Mouse (Mus musculus): ENCODE data around the gene Lpcat3. TPM values are rescaled to one million over a fixed set of nuclear protein-coding genes. Genes with fewer than 3 reads are reported as not detected.
"Not testable (repeated sequence)": the region's sequence is repeated elsewhere in the genome, so short reads cannot be mapped to it uniquely, and the experiment has no call there.

Lpcat3 gene
- 39.6 and 40.0 TPM in 2 replicates for polyA plus RNA-seq (2015; fragmentation: Nextera tagmentation; extraction: Ambion mirVana)

- peak; percentile 97 for ATAC-seq
- H3K9ac ChIP-seq (replicated peaks), result peak within 1 kb of the TSS; percentile 72
- no peaks in the 10 kb centered on the region for H3K27me3 ChIP-seq
- peak within 1 kb of the TSS; percentile 65 for H3K4me2 ChIP-seq (replicated peaks)
- no peaks in the 10 kb centered on the region for H3K9me3 ChIP-seq
- peak within 1 kb of the TSS; percentile 64 for H3K4me3 ChIP-seq (replicated peaks)
- H3K27ac ChIP-seq, result peak within 1 kb of the TSS; percentile 71
- H3K36me3 ChIP-seq, result no peaks in the 10 kb centered on the region
- under 1% methylated on average over 73 of the region's 87 CpGs for WGBS
- peaks cover 10% of the 10 kb centered on the region for H3K4me1 ChIP-seq (replicated peaks)
Observed at GRCm38 (mm10) chr6:124662477-124663423, at the start of gene Lpcat3. Gene Lpcat3 (plus strand): TSS chr6:124663027.

GRCm38 (mm10) chr6:124625612-124626011, 37.2 kb upstream of the Lpcat3 start:
- Histone ChIP-seq H3K9ac (replicated peaks) (no peak overlapping the region), H3K27ac (no peak overlapping the region), H3K4me3 (replicated peaks) (no peak overlapping the region), H3K9me3 (0 out of 2 replicates have a peak, but pooled peaks cover 2% of the 10 kb centered on the region), H3K36me3 (no peaks in the 10 kb centered on the region), H3K27me3 (no peaks in the 10 kb centered on the region), H3K4me2 (replicated peaks) (no peak overlapping the region), H3K4me1 (replicated peaks) (no peaks in the 10 kb centered on the region)
- 87% methylated on average over 13 of the region's 13 CpGs for WGBS
- ATAC-seq, result no peak

GRCm38 (mm10) chr6:124626184-124626583, 36.6 kb upstream of the Lpcat3 start:
- WGBS, result 48% methylated on average over 1 of the region's 1 CpGs
- H3K9ac ChIP-seq (replicated peaks); H3K4me2 ChIP-seq (replicated peaks); H3K36me3 ChIP-seq; ATAC-seq; H3K4me1 ChIP-seq (replicated peaks); H3K27me3 ChIP-seq; H3K27ac ChIP-seq; H3K4me3 ChIP-seq (replicated peaks); H3K9me3 ChIP-seq: not testable (repeated sequence)

- no peaks in the 10 kb centered on the region for H3K27me3 ChIP-seq
- H3K36me3 ChIP-seq, result no peaks in the 10 kb centered on the region
- no peak for ATAC-seq
- 84% methylated on average over 4 of the region's 4 CpGs for WGBS
- H3K4me3 ChIP-seq (replicated peaks), result no peak overlapping the region
- H3K4me2 ChIP-seq (replicated peaks), result no peak overlapping the region
- H3K9ac ChIP-seq (replicated peaks), result no peak overlapping the region
- H3K4me1 ChIP-seq (replicated peaks), result no peaks in the 10 kb centered on the region
- no peaks in the 10 kb centered on the region for H3K9me3 ChIP-seq
- H3K27ac ChIP-seq, result no peak overlapping the region
Observed at GRCm38 (mm10) chr6:124630763-124631162, 32.1 kb upstream of the Lpcat3 start.

- not testable (repeated sequence) for H3K9ac ChIP-seq (replicated peaks); H3K27me3 ChIP-seq; H3K36me3 ChIP-seq; H3K27ac ChIP-seq; H3K9me3 ChIP-seq; H3K4me1 ChIP-seq (replicated peaks); ATAC-seq; H3K4me2 ChIP-seq (replicated peaks); H3K4me3 ChIP-seq (replicated peaks)
- 84% methylated on average over 2 of the region's 2 CpGs for WGBS
Observed at GRCm38 (mm10) chr6:124635985-124636384, 26.8 kb upstream of the Lpcat3 start, which contains the start of gene C1s2. Gene C1s2 (minus strand): TSS chr6:124636085.

GRCm38 (mm10) chr6:124636858-124637460, 25.9 kb upstream of the Lpcat3 start:
- H3K4me1 ChIP-seq (replicated peaks); H3K27me3 ChIP-seq; H3K27ac ChIP-seq; H3K9me3 ChIP-seq; H3K36me3 ChIP-seq; H3K4me2 ChIP-seq (replicated peaks); H3K4me3 ChIP-seq (replicated peaks); H3K9ac ChIP-seq (replicated peaks); ATAC-seq: not testable (repeated sequence)
- 42% methylated on average over 6 of the region's 6 CpGs for WGBS

- Histone ChIP-seq H3K9me3 (no peaks in the 10 kb centered on the region), H3K36me3 (no peaks in the 10 kb centered on the region), H3K4me2 (replicated peaks) (no peak overlapping the region), H3K4me1 (replicated peaks) (no peaks in the 10 kb centered on the region), H3K9ac (replicated peaks) (no peak overlapping the region), H3K4me3 (replicated peaks) (no peak overlapping the region), H3K27me3 (no peaks in the 10 kb centered on the region), H3K27ac (no peak overlapping the region)
- ATAC-seq, result no peak
- WGBS, result 79% methylated on average over 4 of the region's 4 CpGs
Observed at GRCm38 (mm10) chr6:124640041-124640440, 22.8 kb upstream of the Lpcat3 start.

GRCm38 (mm10) chr6:124640997-124641396, 21.8 kb upstream of the Lpcat3 start:
- no peak overlapping the region for H3K4me2 ChIP-seq (replicated peaks)
- no peak overlapping the region for H3K27ac ChIP-seq
- 41% methylated on average over 8 of the region's 8 CpGs for WGBS
- H3K4me3 ChIP-seq (replicated peaks), result no peak overlapping the region
- no peak for ATAC-seq
- H3K9ac ChIP-seq (replicated peaks), result no peak overlapping the region
- H3K4me1 ChIP-seq (replicated peaks), result no peaks in the 10 kb centered on the region
- H3K27me3 ChIP-seq, result no peaks in the 10 kb centered on the region
- no peaks in the 10 kb centered on the region for H3K36me3 ChIP-seq
- H3K9me3 ChIP-seq, result no peaks in the 10 kb centered on the region

- H3K27ac ChIP-seq, result no peak overlapping the region
- WGBS, result 83% methylated on average over 1 of the region's 1 CpGs
- H3K4me1 ChIP-seq (replicated peaks), result no peaks in the 10 kb centered on the region
- no peak overlapping the region for H3K9ac ChIP-seq (replicated peaks)
- no peak overlapping the region for H3K4me2 ChIP-seq (replicated peaks)
- no peaks in the 10 kb centered on the region for H3K36me3 ChIP-seq
- H3K4me3 ChIP-seq (replicated peaks), result no peak overlapping the region
- ATAC-seq, result no peak
- H3K9me3 ChIP-seq, result no peaks in the 10 kb centered on the region
- no peaks in the 10 kb centered on the region for H3K27me3 ChIP-seq
Observed at GRCm38 (mm10) chr6:124646394-124646793, 16.4 kb upstream of the Lpcat3 start.

- no peaks in the 10 kb centered on the region for H3K27me3 ChIP-seq
- H3K9me3 ChIP-seq, result no peaks in the 10 kb centered on the region
- H3K36me3 ChIP-seq, result no peaks in the 10 kb centered on the region
- H3K4me3 ChIP-seq (replicated peaks), result no peak overlapping the region
- no peak overlapping the region for H3K27ac ChIP-seq
- 82% methylated on average over 6 of the region's 6 CpGs for WGBS
- H3K4me1 ChIP-seq (replicated peaks), result no peaks in the 10 kb centered on the region
- ATAC-seq, result no peak
- no peak overlapping the region for H3K9ac ChIP-seq (replicated peaks)
- H3K4me2 ChIP-seq (replicated peaks), result no peak overlapping the region
Observed at GRCm38 (mm10) chr6:124655893-124656292, 6.9 kb upstream of the Lpcat3 start.

GRCm38 (mm10) chr6:124658067-124658466, 4.8 kb upstream of the Lpcat3 start:
- WGBS, result 90% methylated on average over 2 of the region's 2 CpGs
- no peaks in the 10 kb centered on the region for H3K27me3 ChIP-seq
- no peak overlapping the region for H3K4me3 ChIP-seq (replicated peaks)
- no peak overlapping the region for H3K9ac ChIP-seq (replicated peaks)
- no peak for ATAC-seq
- no peaks in the 10 kb centered on the region for H3K36me3 ChIP-seq
- H3K4me1 ChIP-seq (replicated peaks), result no peaks in the 10 kb centered on the region
- no peak overlapping the region for H3K27ac ChIP-seq
- H3K4me2 ChIP-seq (replicated peaks), result no peak overlapping the region
- H3K9me3 ChIP-seq, result no peaks in the 10 kb centered on the region

- Histone ChIP-seq H3K36me3 (no peaks in the 10 kb centered on the region), H3K9me3 (no peaks in the 10 kb centered on the region), H3K4me3 (replicated peaks) (no peak overlapping the region), H3K27ac (no peak overlapping the region), H3K27me3 (no peaks in the 10 kb centered on the region), H3K4me2 (replicated peaks) (no peak overlapping the region), H3K9ac (replicated peaks) (no peak overlapping the region), H3K4me1 (replicated peaks) (peaks cover 10% of the 10 kb centered on the region)
- ATAC-seq, result no peak
- 97% methylated on average over 4 of the region's 4 CpGs for WGBS
Observed at GRCm38 (mm10) chr6:124661156-124661806, 1.5 kb upstream of the Lpcat3 start.
